28 mouse cellular contexts compared by ENCODE assay signal in the genomic region with DNA sequence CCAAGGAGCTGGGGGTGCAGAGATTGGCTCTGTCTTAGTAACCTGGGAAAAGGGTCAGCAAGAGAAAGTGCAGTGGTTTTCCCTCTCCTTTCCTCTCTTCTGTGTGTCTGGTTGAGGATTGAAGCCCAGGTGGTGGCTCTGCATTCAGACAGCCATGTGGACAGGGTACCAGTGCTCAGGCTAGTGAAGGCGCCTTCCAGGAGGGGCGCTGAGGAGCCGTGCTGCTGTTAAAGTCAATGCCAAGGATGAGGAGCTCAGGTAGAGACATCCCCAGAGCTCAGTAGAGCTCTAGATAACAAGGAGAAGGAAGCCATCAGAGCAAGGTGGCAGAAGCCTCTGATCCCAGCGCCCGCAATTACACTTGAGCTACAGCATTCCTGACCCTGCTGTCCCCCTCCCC. TPM values are rescaled to one million over a fixed set of nuclear protein-coding genes. Genes with fewer than 3 reads are reported as not detected.
DNase-seq lines count a peak whose midpoint lies in the region; ATAC-seq and TF ChIP-seq lines count a peak whose summit lies in the region.
"Had no signal": no experiment of that assay in that cellular context is flagged by ENCODE, and none has a peak within 500 bp of the region (broad histone marks: within the 10 kb centered on the region; RNA-seq: fewer than 3 reads in every experiment).

No protein-coding gene starts in this region.

- TF ChIP-seq POLR2A in cerebellum, adult 2 months (IDR thresholded peaks at IDR 0.05; ENCODE audit: borderline replicate concordance, insufficient read depth, low read length): no peak

- no peaks in the 10 kb centered on the region for H3K27me3 ChIP-seq in cerebellum, adult 2 months (ENCODE audit: control insufficient read depth, insufficient read depth, low read length)
- no peaks in the 10 kb centered on the region for H3K27me3 ChIP-seq in forebrain, postnatal 0 days (ENCODE audit: insufficient read depth, low read length)
- H3K27me3 ChIP-seq in forebrain, embryonic 16.5 days (replicated peaks; ENCODE audit: control insufficient read depth, insufficient read depth, low read length): no peaks in the 10 kb centered on the region
- H3K27me3 ChIP-seq: embryonic facial prominence, embryonic 12.5 days; forebrain, embryonic 15.5 days; hindbrain, embryonic 12.5 days; megakaryocyte, embryonic 14.5 days; neural tube, embryonic 15.5 days had no signal

- H3K4me2 ChIP-seq in forebrain, postnatal 0 days (ENCODE audit: low read depth): no peak overlapping the region
- H3K4me2 ChIP-seq in forebrain, embryonic 16.5 days (ENCODE audit: low read length): no peak overlapping the region
- H3K4me2 ChIP-seq: embryonic facial prominence, embryonic 12.5 days; forebrain, embryonic 15.5 days; heart, embryonic 11.5 days; hindbrain, embryonic 12.5 days; neural tube, embryonic 15.5 days had no signal

- no peaks in the 10 kb centered on the region for H3K9me3 ChIP-seq in forebrain, postnatal 0 days (ENCODE audit: low read length)
- H3K9me3 ChIP-seq in forebrain, embryonic 16.5 days (ENCODE audit: control insufficient read depth, low read length): no peaks in the 10 kb centered on the region
- H3K9me3 ChIP-seq: embryonic facial prominence, embryonic 12.5 days; forebrain, embryonic 15.5 days; G1E; hindbrain, embryonic 12.5 days; limb, embryonic 10.5 days; megakaryocyte, embryonic 14.5 days; neural tube, embryonic 15.5 days had no signal

- no peaks in the 10 kb centered on the region for H3K36me3 ChIP-seq in forebrain, postnatal 0 days (ENCODE audit: insufficient read depth)
- no peaks in the 10 kb centered on the region for H3K36me3 ChIP-seq in forebrain, embryonic 16.5 days (ENCODE audit: control insufficient read depth, insufficient read depth)
- H3K36me3 ChIP-seq: embryonic facial prominence, embryonic 12.5 days; forebrain, embryonic 15.5 days; hindbrain, embryonic 12.5 days; neural tube, embryonic 15.5 days had no signal

- H3K4me1 ChIP-seq in cerebellum, adult 2 months (ENCODE audit: control insufficient read depth, insufficient read depth, low read length): peaks cover 67% of the 10 kb centered on the region
- peaks cover 16% of the 10 kb centered on the region for H3K4me1 ChIP-seq in forebrain, postnatal 0 days (ENCODE audit: insufficient read depth)
- H3K4me1 ChIP-seq in forebrain, embryonic 16.5 days (replicated peaks; ENCODE audit: control insufficient read depth, insufficient read depth, low read length): peaks cover 19% of the 10 kb centered on the region

- no peak overlapping the region for H3K4me3 ChIP-seq in cerebellum, adult 2 months (replicated peaks; ENCODE audit: insufficient read depth, low read depth, low read length)
- no peak overlapping the region for H3K4me3 ChIP-seq in forebrain, postnatal 0 days (ENCODE audit: low read depth, low read length)
- no peak overlapping the region for H3K4me3 ChIP-seq in forebrain, embryonic 16.5 days (replicated peaks; ENCODE audit: low read length)
- H3K4me3 ChIP-seq in layer of hippocampus, adult 2 months: no peak overlapping the region
- H3K4me3 ChIP-seq: embryonic facial prominence, embryonic 12.5 days; erythroblast, embryonic 14.5 days; forebrain, embryonic 15.5 days; hindbrain, embryonic 12.5 days; limb, embryonic 10.5 days; megakaryocyte, embryonic 14.5 days; neural tube, embryonic 15.5 days had no signal

- H3K27ac ChIP-seq in cerebellum, adult 2 months (ENCODE audit: insufficient read depth, low read length): 0 out of 2 replicates have a peak overlapping the region, but pooled peaks have one; percentile 37
- no peak overlapping the region for H3K27ac ChIP-seq in forebrain, postnatal 0 days (ENCODE audit: low read depth, low read length)
- H3K27ac ChIP-seq in forebrain, embryonic 16.5 days (ENCODE audit: low read length): no peak overlapping the region
- no peak overlapping the region for H3K27ac ChIP-seq in layer of hippocampus, adult 2 months
- H3K27ac ChIP-seq: embryonic facial prominence, embryonic 12.5 days; forebrain, embryonic 15.5 days; hindbrain, embryonic 12.5 days; limb, embryonic 10.5 days; neural tube, embryonic 15.5 days had no signal

- peak; percentile 50 to 55 for DNase-seq in cerebellum, adult 2 months
- DNase-seq in forebrain, postnatal 0 days: no peak
- DNase-seq in layer of hippocampus, adult 2 months (ENCODE audit: low spot score in 2 of 2): no peak
- DNase-seq in layer of hippocampus, postnatal 10 days (ENCODE audit: low spot score in 2 of 2): no peak
- peak; percentile 18 for DNase-seq in R1 (ENCODE audit: low read depth, low spot score)
- no peak for DNase-seq in frontal cortex, postnatal 10 days (ENCODE audit: low spot score in 2 of 2)
- DNase-seq: adrenal gland, postnatal 36 days; heart, postnatal 10 days; kidney, postnatal 10 days; lung, postnatal 10 days; midbrain, embryonic 14.5 days; right cerebral cortex, postnatal 14 days; spleen, adult 18-20 months had no signal

- no peak overlapping the region for H3K9ac ChIP-seq in forebrain, postnatal 0 days
- H3K9ac ChIP-seq in forebrain, embryonic 16.5 days (replicated peaks; ENCODE audit: low read depth, low read length): no peak overlapping the region
- H3K9ac ChIP-seq: embryonic facial prominence, embryonic 12.5 days; forebrain, embryonic 15.5 days; hindbrain, embryonic 12.5 days; neural tube, embryonic 15.5 days had no signal

- ATAC-seq in cerebellum, adult (ENCODE audit: insufficient number of reproducible peaks, low FRiP score, low TSS enrichment): no peak
- ATAC-seq in forebrain, postnatal 0 days: no peak
- ATAC-seq in forebrain, embryonic 16.5 days: no peak
- ATAC-seq: forebrain, embryonic 15.5 days; inflammation-experienced regulatory T-cells, adult 6 months had no signal

- WGBS in cerebellum, adult 2 months: 58% methylated on average over 5 of the region's 5 CpGs
- 66% methylated on average over 5 of the region's 5 CpGs for WGBS in forebrain, postnatal 0 days
- WGBS in forebrain, embryonic 16.5 days: 62% methylated on average over 5 of the region's 5 CpGs

- peak; percentile 38; the same call in 1 of the 2 replicates for TF ChIP-seq CTCF in cerebellum, adult 2 months (IDR thresholded peaks at IDR 0.05; ENCODE audit: borderline replicate concordance, insufficient read depth, low read depth, low read length)
- peak; percentile 23 for TF ChIP-seq CTCF in forebrain, postnatal 0 days (IDR thresholded peaks at IDR 0.05; ENCODE audit: low read depth)
- TF ChIP-seq CTCF in layer of hippocampus, adult 2 months (conservative IDR thresholded peaks at IDR 0.05): 0 out of 2 replicates have a peak, but pooled peaks have one; percentile 19

RNA-seq across cellular contexts. Expression of gene Ccdc12, which starts 30.8 kb away (rescaled TPM):
- 98.5 and 102 TPM in 2 replicates for polyA plus RNA-seq in cerebellum, adult 2 months (2012; rRNA removed)
- total RNA-seq in forebrain, postnatal 0 days (2014; rRNA removed): 38.4 and 48.4 TPM in 2 replicates
- polyA plus RNA-seq in forebrain, postnatal 0 days (2015; fragmentation: Nextera tagmentation; extraction: Ambion mirVana): 103 and 104 TPM in 2 replicates
- 100 and 113 TPM in 2 replicates for polyA plus RNA-seq in forebrain, embryonic 16.5 days (2015; fragmentation: Nextera tagmentation; extraction: Ambion mirVana)
- total RNA-seq in layer of hippocampus, adult 2 months (2021): 10 to 100 TPM; 50.2 to 66.0 TPM
- 10 to 100 TPM; 46.7 to 49.7 TPM for total RNA-seq in layer of hippocampus, postnatal 10 days (2021)

RNA-seq across cellular contexts. Expression of gene Nbeal2, which starts 33.1 kb away (rescaled TPM):
- polyA plus RNA-seq in cerebellum, adult 2 months (2012; rRNA removed): 16.8 and 19.1 TPM in 2 replicates
- total RNA-seq in forebrain, postnatal 0 days (2014; rRNA removed): 6.1 and 17.6 TPM in 2 replicates
- polyA plus RNA-seq in forebrain, postnatal 0 days (2015; fragmentation: Nextera tagmentation; extraction: Ambion mirVana): 1.1 and 2.0 TPM in 2 replicates
- polyA plus RNA-seq in forebrain, embryonic 16.5 days (2015; fragmentation: Nextera tagmentation; extraction: Ambion mirVana): 2.3 and 5.9 TPM in 2 replicates
- total RNA-seq in layer of hippocampus, adult 2 months (2021): 10 to 100 TPM; 17.7 to 18.0 TPM
- total RNA-seq in layer of hippocampus, postnatal 10 days (2021): 1 to 10 TPM; 9.1 to 9.8 TPM

RNA-seq across cellular contexts. Expression of gene Myl3, which starts 54.6 kb away (rescaled TPM):
- polyA plus RNA-seq in cerebellum, adult 2 months (2012; rRNA removed): 0.43 and 0.51 TPM in 2 replicates
- total RNA-seq in forebrain, postnatal 0 days (2014; rRNA removed): 0.69 and 0.76 TPM in 2 replicates
- 0.99 and 1.1 TPM in 2 replicates for polyA plus RNA-seq in forebrain, postnatal 0 days (2015; fragmentation: Nextera tagmentation; extraction: Ambion mirVana)
- polyA plus RNA-seq in forebrain, embryonic 16.5 days (2015; fragmentation: Nextera tagmentation; extraction: Ambion mirVana): 0.39 TPM in 1 of 2 replicates, not detected in the other
- not detected for total RNA-seq in layer of hippocampus, adult 2 months (2021)
- total RNA-seq in layer of hippocampus, postnatal 10 days (2021): under 1 TPM; 0.49 to 0.75 TPM
- total RNA-seq: G1E; granulocyte monocyte progenitor cell, adult 5-6 weeks had no signal
- polyA plus RNA-seq: erythroblast, embryonic 14.5 days; G1E; inflammation-experienced regulatory T-cells, adult 6 months; liver, adult 2 months; urinary bladder, adult 2 months had no signal

RNA-seq across cellular contexts. Expression of gene Pth1r, which starts 59.9 kb away (rescaled TPM):
- polyA plus RNA-seq in cerebellum, adult 2 months (2012; rRNA removed): 12.5 and 12.9 TPM in 2 replicates
- 11.4 and 14.2 TPM in 2 replicates for total RNA-seq in forebrain, postnatal 0 days (2014; rRNA removed)
- 7.8 and 8.7 TPM in 2 replicates for polyA plus RNA-seq in forebrain, postnatal 0 days (2015; fragmentation: Nextera tagmentation; extraction: Ambion mirVana)
- 6.4 and 8.4 TPM in 2 replicates for polyA plus RNA-seq in forebrain, embryonic 16.5 days (2015; fragmentation: Nextera tagmentation; extraction: Ambion mirVana)
- 1 to 10 TPM; 4.4 to 5.0 TPM for total RNA-seq in layer of hippocampus, adult 2 months (2021)
- 1 to 10 TPM; 6.7 to 7.6 TPM for total RNA-seq in layer of hippocampus, postnatal 10 days (2021)
- total RNA-seq: G1E had no signal
- polyA plus RNA-seq: erythroblast, embryonic 14.5 days; inflammation-experienced regulatory T-cells, adult 6 months had no signal

Comparison
In these comparisons a context has a peak if more than half of its experiments do, and no peak if none do; other contexts are left out.
1. DNase-seq: peak in cerebellum, adult 2 months (2 of 2) and R1 (single experiment); none in forebrain, postnatal 0 days (single experiment), layer of hippocampus, adult 2 months (0 of 2), layer of hippocampus, postnatal 10 days (0 of 2) and frontal cortex, postnatal 10 days (0 of 2).
2. Peak in every context shown above with its lines, with median percentiles within 50 percentile points of each other: CTCF ChIP-seq.